Mouse (Mus musculus): ENCODE data around the gene Twf2.

Gene Twf2

GRCm38 (mm10) chr9:106236156-106236817, 33.4 kb downstream of the Twf2 start:
- DNase-seq (ENCODE audit: low spot score in 2 of 2) = no peak

GRCm38 (mm10) chr9:106236818-106237211, 33.9 kb downstream of the Twf2 start:
- no peak for DNase-seq (ENCODE audit: low spot score in 2 of 2)

- no peak for DNase-seq (ENCODE audit: low spot score in 2 of 2)
Observed at GRCm38 (mm10) chr9:106237401-106237800, 34.5 kb downstream of the Twf2 start.

GRCm38 (mm10) chr9:106237878-106238277, 35.0 kb downstream of the Twf2 start:
- no peak for DNase-seq (ENCODE audit: low spot score in 2 of 2)

- no peak for DNase-seq (ENCODE audit: low spot score in 2 of 2)
Observed at GRCm38 (mm10) chr9:106241541-106242164, 38.7 kb downstream of the Twf2 start.

GRCm38 (mm10) chr9:106242813-106243488, 40.0 kb downstream of the Twf2 start:
- no peak for DNase-seq (ENCODE audit: low spot score in 2 of 2)

- no peak for DNase-seq (ENCODE audit: low spot score in 2 of 2)
Observed at GRCm38 (mm10) chr9:106249550-106249949, 46.6 kb downstream of the Twf2 start.

GRCm38 (mm10) chr9:106250245-106250644, 47.3 kb downstream of the Twf2 start:
- peak in 1 of 2 experiments; percentile 61 for DNase-seq (ENCODE audit: low spot score in 2 of 2)

- DNase-seq (ENCODE audit: low spot score in 2 of 2) = no peak
Observed at GRCm38 (mm10) chr9:106251066-106251465, 48.2 kb downstream of the Twf2 start.

GRCm38 (mm10) chr9:106254001-106254400, 51.1 kb downstream of the Twf2 start:
- DNase-seq (ENCODE audit: low spot score in 2 of 2) = no peak

- no peak for DNase-seq (ENCODE audit: low spot score in 2 of 2)
Observed at GRCm38 (mm10) chr9:106258412-106258811, 55.5 kb downstream of the Twf2 start.

GRCm38 (mm10) chr9:106258990-106259389, 56.1 kb downstream of the Twf2 start:
- no peak for DNase-seq (ENCODE audit: low spot score in 2 of 2)

- no peak for DNase-seq (ENCODE audit: low spot score in 2 of 2)
Observed at GRCm38 (mm10) chr9:106261058-106261457, 58.1 kb downstream of the Twf2 start.

- no peak for DNase-seq (ENCODE audit: low spot score in 2 of 2)
Observed at GRCm38 (mm10) chr9:106261491-106261890, 58.6 kb downstream of the Twf2 start.

- DNase-seq (ENCODE audit: low spot score in 2 of 2) = no peak
Observed at GRCm38 (mm10) chr9:106262075-106262474, 59.2 kb downstream of the Twf2 start.

GRCm38 (mm10) chr9:106263381-106263924, 60.5 kb downstream of the Twf2 start:
- DNase-seq (ENCODE audit: low spot score in 2 of 2) = no peak

Measured in urinary bladder, adult 18-20 months (tissue).